Mouse (Mus musculus) spleen, postnatal 36 days (tissue): Measurements from ENCODE around the gene Gm44973.
"Not testable (repeated sequence)": the region's sequence is repeated elsewhere in the genome, so short reads cannot be mapped to it uniquely, and the experiment has no call there.

ENCODE experiments used
- DNase-seq, 2 experiments: peaks; one replicate each; pipeline ENCODE4 v3.0.0; 2022; ENCODE audit warnings: low spot score in 2 of 2, mixed read lengths in 1 of 2

Gm44973 gene

GRCm38 (mm10) chr7:5015118-5016001 is at the start of gene Gm44973:
Gene Gm44973, plus strand, starts transcription at chr7:5015496.
- peak; percentile 92 to 93 for DNase-seq

- no peak for DNase-seq
Observed at GRCm38 (mm10) chr7:4971068-4971467, 44.2 kb upstream of the Gm44973 start, which contains the start of gene Sbk3. Gene Sbk3, minus strand, starts transcription at chr7:4971168.

GRCm38 (mm10) chr7:4971710-4972109 is 43.6 kb upstream of the Gm44973 start:
- DNase-seq: no peak

GRCm38 (mm10) chr7:4972321-4973047 is 42.8 kb upstream of the Gm44973 start:
- no peak for DNase-seq

- DNase-seq: no peak
Observed at GRCm38 (mm10) chr7:4975455-4975854, 39.8 kb upstream of the Gm44973 start.

- no peak for DNase-seq
Observed at GRCm38 (mm10) chr7:4976832-4977231, 38.5 kb upstream of the Gm44973 start.

- DNase-seq: no peak
Observed at GRCm38 (mm10) chr7:4988250-4988649, 27.0 kb upstream of the Gm44973 start.

- DNase-seq: no peak
Observed at GRCm38 (mm10) chr7:4993347-4993998, 21.8 kb upstream of the Gm44973 start.

- DNase-seq: no peak
Observed at GRCm38 (mm10) chr7:4993999-4994788, 21.1 kb upstream of the Gm44973 start.

GRCm38 (mm10) chr7:4995268-4996002 is 19.9 kb upstream of the Gm44973 start:
- no peak for DNase-seq

- peak; percentile 67 to 71 for DNase-seq
Observed at GRCm38 (mm10) chr7:4996003-4996895, 19.0 kb upstream of the Gm44973 start, which contains the start of gene Zfp579. Gene Zfp579, minus strand, starts transcription at chr7:4996158.

- no peak for DNase-seq
Observed at GRCm38 (mm10) chr7:4996934-4997333, 18.4 kb upstream of the Gm44973 start.

GRCm38 (mm10) chr7:4999876-5000275 is 15.4 kb upstream of the Gm44973 start:
- DNase-seq: no peak

- DNase-seq: not testable (repeated sequence)
Observed at GRCm38 (mm10) chr7:5002876-5003275, 12.4 kb upstream of the Gm44973 start.

GRCm38 (mm10) chr7:5008229-5008628 is 7.1 kb upstream of the Gm44973 start:
- no peak for DNase-seq

- DNase-seq: no peak
Observed at GRCm38 (mm10) chr7:5012681-5013513, 2.4 kb upstream of the Gm44973 start.

GRCm38 (mm10) chr7:5014251-5015117 is 812 bp upstream of the Gm44973 start, which contains the start of the genes Zfp524 and Fiz1:
Gene Zfp524, plus strand, starts transcription at chr7:5014415.
Gene Fiz1, minus strand, starts transcription at chr7:5014697.
- peak; percentile 94 for DNase-seq

- no peak for DNase-seq
Observed at GRCm38 (mm10) chr7:5016057-5016456, 761 bp downstream of the Gm44973 start.
